Mouse (Mus musculus) MEL (cell line): ENCODE results near the gene Ptgir.

Source experiments
- BHLHE40 ChIP-seq: IDR thresholded peaks from 2 replicates; pipeline ENCODE4 v1.6.1; 2012; ENCODE audit warnings: low read depth, mild to moderate bottlenecking, inconsistent platforms, low read length, improper control_type of control experiment, borderline replicate concordance
- CHD2 ChIP-seq: IDR thresholded peaks from 2 replicates; pipeline ENCODE4 v1.6.1; 2011; ENCODE audit warnings: low read length, improper control_type of control experiment
- CTCF ChIP-seq, 3 experiments: IDR thresholded peaks in 2 of 3; conservative IDR thresholded peaks in 1 of 3; 2 replicates each; pipeline ENCODE4 v1.5.1; 2011 to 2012; ENCODE audit warnings: low read length in 3 of 3, low read depth in 2 of 3, mild to moderate bottlenecking in 2 of 3, improper control_type of control experiment in 1 of 3, inconsistent platforms in 1 of 3, mixed read lengths in 1 of 3, moderate library complexity in 1 of 3; ENCODE audit not compliant: control insufficient read depth in 1 of 3, insufficient read depth in 1 of 3, poor library complexity in 1 of 3, severe bottlenecking in 1 of 3
- E2F4 ChIP-seq: IDR thresholded peaks from 2 replicates; pipeline ENCODE4 v1.6.1; 2011; ENCODE audit warnings: low read depth, low read length, improper control_type of control experiment, borderline replicate concordance
- EP300 ChIP-seq, 2 experiments: IDR thresholded peaks; 2 replicates each; pipeline ENCODE4 v1.6.1; 2011; ENCODE audit warnings: improper control_type of control experiment in 2 of 2, low read length in 2 of 2, low read depth in 1 of 2, mild to moderate bottlenecking in 1 of 2
- GATA1 ChIP-seq: IDR thresholded peaks from 2 replicates; pipeline ENCODE4 v1.6.1; 2011; ENCODE audit warnings: low read depth, low read length, improper control_type of control experiment
- MYC ChIP-seq: IDR thresholded peaks from 2 replicates; pipeline ENCODE4 v1.6.1; 2011; ENCODE audit warnings: low read depth, mild to moderate bottlenecking, low read length, improper control_type of control experiment, moderate library complexity
- POLR2A ChIP-seq, 2 experiments: IDR thresholded peaks; 2 replicates each; pipeline ENCODE4 v1.6.1; 2011 to 2012; ENCODE audit warnings: low read length in 2 of 2, mild to moderate bottlenecking in 2 of 2, control low read depth in 1 of 2, improper control_type of control experiment in 1 of 2, low read depth in 1 of 2, moderate library complexity in 1 of 2; ENCODE audit not compliant: control insufficient read depth in 1 of 2, insufficient read depth in 1 of 2, poor library complexity in 1 of 2
- POLR2AphosphoS5 ChIP-seq: IDR thresholded peaks from 2 replicates; pipeline ENCODE4 v1.6.1; 2012; ENCODE audit warnings: low read depth, borderline replicate concordance, mild to moderate bottlenecking, inconsistent platforms, low read length, moderate library complexity, mixed read lengths
- TCF12 ChIP-seq: IDR thresholded peaks from 2 replicates; pipeline ENCODE4 v1.6.1; 2014; ENCODE audit warnings: low read depth, mild to moderate bottlenecking, inconsistent platforms, low read length, improper control_type of control experiment, moderate library complexity
- USF1 ChIP-seq: IDR thresholded peaks from 2 replicates; pipeline ENCODE4 v1.6.1; 2014; ENCODE audit warnings: low read depth, mild to moderate bottlenecking, inconsistent platforms, low read length, improper control_type of control experiment, moderate library complexity
- USF2 ChIP-seq, 2 experiments: IDR thresholded peaks; 2 replicates each; pipeline ENCODE4 v1.6.1; 2011 to 2012; ENCODE audit warnings: improper control_type of control experiment in 2 of 2, low read length in 2 of 2, borderline replicate concordance in 1 of 2, inconsistent platforms in 1 of 2, low read depth in 1 of 2, mild to moderate bottlenecking in 1 of 2; ENCODE audit not compliant: insufficient read depth in 1 of 2
- ZNF384 ChIP-seq: IDR thresholded peaks from 2 replicates; pipeline ENCODE4 v1.6.1; 2012; ENCODE audit warnings: low read depth, mild to moderate bottlenecking, inconsistent platforms, low read length, improper control_type of control experiment

GRCm38 (mm10) chr7:16938117-16938791 is 32.0 kb downstream of the Ptgir start:
- TF ChIP-seq GATA1 (no peak), BHLHE40 (no peak), POLR2AphosphoS5 (no peak), E2F4 (no peak), EP300 (IDR thresholded peaks at IDR 0.05; ENCODE audit: low read depth in 1 of 2, low read length in 2 of 2) (no peak), USF1 (no peak), POLR2A (IDR thresholded peaks at IDR 0.05; ENCODE audit: control insufficient read depth in 1 of 2, insufficient read depth in 1 of 2, low read depth in 1 of 2, low read length in 2 of 2, poor library complexity in 1 of 2) (no peak), USF2 (IDR thresholded peaks at IDR 0.05; ENCODE audit: borderline replicate concordance in 1 of 2, insufficient read depth in 1 of 2, low read depth in 1 of 2, low read length in 2 of 2) (no peak), TCF12 (no peak), ZNF384 (no peak), CTCF (IDR thresholded peaks at IDR 0.05 in 2 of 3, conservative IDR thresholded peaks at IDR 0.05 in 1 of 3; ENCODE audit: control insufficient read depth in 1 of 3, insufficient read depth in 1 of 3, low read depth in 2 of 3, low read length in 3 of 3, poor library complexity in 1 of 3, severe bottlenecking in 1 of 3) (no peak), CHD2 (no peak), MYC (no peak)
